Mouse (Mus musculus): ENCODE data around the gene Cdh3. TPM values are rescaled to one million over a fixed set of nuclear protein-coding genes. Genes with fewer than 3 reads are reported as not detected.

The Cdh3 gene
- total and polyA plus RNA-seq, 3 experiments: not detected

GRCm38 (mm10) chr8:106505328-106505965 is 5.2 kb upstream of the Cdh3 start:
- Histone ChIP-seq H3K36me3 (ENCODE audit: control insufficient read depth in 1 of 2, insufficient read depth in 2 of 2, low read length in 2 of 2) (no peaks in the 10 kb centered on the region), H3K27me3 (ENCODE audit: control insufficient read depth in 1 of 2, insufficient read depth in 2 of 2, low read length in 2 of 2) (no peaks in the 10 kb centered on the region), H3K9ac (ENCODE audit: control insufficient read depth, low read depth, low read length, poor library complexity, severe bottlenecking) (no peak overlapping the region), H3K4me1 (ENCODE audit: control insufficient read depth in 1 of 2, insufficient read depth in 2 of 2, low read length in 2 of 2) (no peaks in the 10 kb centered on the region), H3K79me2 (ENCODE audit: control insufficient read depth, insufficient read depth, low read length, poor library complexity) (no peaks in the 10 kb centered on the region), H3K9me3 (replicated peaks; ENCODE audit: insufficient read depth, low read length) (no peaks in the 10 kb centered on the region), H3K4me3 (ENCODE audit: control insufficient read depth in 1 of 2, insufficient read depth in 1 of 2, low read depth in 2 of 2, low read length in 2 of 2) (no peak overlapping the region), H3K27ac (ENCODE audit: control insufficient read depth, low read depth, low read length) (no peak overlapping the region)
- no peak for DNase-seq (ENCODE audit: low read depth, low spot score)
- TF ChIP-seq ZMIZ1 (IDR thresholded peaks at IDR 0.05; ENCODE audit: low read depth, low read length): no peak

GRCm38 (mm10) chr8:106506106-106506505 is 4.6 kb upstream of the Cdh3 start:
- no peak overlapping the region for H3K4me3 ChIP-seq (ENCODE audit: control insufficient read depth in 1 of 2, insufficient read depth in 1 of 2, low read depth in 2 of 2, low read length in 2 of 2)
- no peaks in the 10 kb centered on the region for H3K36me3 ChIP-seq (ENCODE audit: control insufficient read depth in 1 of 2, insufficient read depth in 2 of 2, low read length in 2 of 2)
- no peaks in the 10 kb centered on the region for H3K27me3 ChIP-seq (ENCODE audit: control insufficient read depth in 1 of 2, insufficient read depth in 2 of 2, low read length in 2 of 2)
- DNase-seq (ENCODE audit: low read depth, low spot score): no peak
- H3K9ac ChIP-seq (ENCODE audit: control insufficient read depth, low read depth, low read length, poor library complexity, severe bottlenecking): no peak overlapping the region
- no peak overlapping the region for H3K27ac ChIP-seq (ENCODE audit: control insufficient read depth, low read depth, low read length)
- H3K4me1 ChIP-seq (ENCODE audit: control insufficient read depth in 1 of 2, insufficient read depth in 2 of 2, low read length in 2 of 2): no peaks in the 10 kb centered on the region
- TF ChIP-seq SMC3 (IDR thresholded peaks at IDR 0.05; ENCODE audit: low read depth, low read length) (no peak), RCOR1 (IDR thresholded peaks at IDR 0.05; ENCODE audit: low read depth, low read length) (no peak), POLR2AphosphoS2 (IDR thresholded peaks at IDR 0.05; ENCODE audit: low read length) (no peak), RAD21 (IDR thresholded peaks at IDR 0.05; ENCODE audit: low read depth, low read length) (no peak), MYB (IDR thresholded peaks at IDR 0.05; ENCODE audit: low read depth, low read length) (no peak), NELFE (IDR thresholded peaks at IDR 0.05; ENCODE audit: low read depth, low read length) (no peak), GATA1 (IDR thresholded peaks at IDR 0.05; ENCODE audit: low read depth, low read length) (no peak), KAT2A (conservative IDR thresholded peaks at IDR 0.05; ENCODE audit: low read depth, low read length) (no peak), POLR2AphosphoS5 (IDR thresholded peaks at IDR 0.05; ENCODE audit: borderline replicate concordance, low read depth, low read length) (no peak), SIN3A (IDR thresholded peaks at IDR 0.05; ENCODE audit: low read length) (no peak), JUND (IDR thresholded peaks at IDR 0.05; ENCODE audit: low read depth, low read length) (no peak), UBTF (IDR thresholded peaks at IDR 0.05; ENCODE audit: borderline replicate concordance, insufficient read depth, low read depth, low read length) (no peak)
- H3K9me3 ChIP-seq (replicated peaks; ENCODE audit: insufficient read depth, low read length): no peaks in the 10 kb centered on the region
- no peaks in the 10 kb centered on the region for H3K79me2 ChIP-seq (ENCODE audit: control insufficient read depth, insufficient read depth, low read length, poor library complexity)

GRCm38 (mm10) chr8:106507761-106508331 is 2.8 kb upstream of the Cdh3 start:
- Histone ChIP-seq H3K9ac (ENCODE audit: control insufficient read depth, low read depth, low read length, poor library complexity, severe bottlenecking) (no peak overlapping the region), H3K27ac (ENCODE audit: control insufficient read depth, low read depth, low read length) (no peak overlapping the region), H3K4me1 (ENCODE audit: control insufficient read depth in 1 of 2, insufficient read depth in 2 of 2, low read length in 2 of 2) (no peaks in the 10 kb centered on the region), H3K79me2 (ENCODE audit: control insufficient read depth, insufficient read depth, low read length, poor library complexity) (no peaks in the 10 kb centered on the region), H3K27me3 (ENCODE audit: control insufficient read depth in 1 of 2, insufficient read depth in 2 of 2, low read length in 2 of 2) (no peaks in the 10 kb centered on the region; a peak in 1 of 4 replicates), H3K36me3 (ENCODE audit: control insufficient read depth in 1 of 2, insufficient read depth in 2 of 2, low read length in 2 of 2) (no peaks in the 10 kb centered on the region), H3K4me3 (ENCODE audit: control insufficient read depth in 1 of 2, insufficient read depth in 1 of 2, low read depth in 2 of 2, low read length in 2 of 2) (no peak overlapping the region), H3K9me3 (replicated peaks; ENCODE audit: insufficient read depth, low read length) (no peaks in the 10 kb centered on the region)
- DNase-seq (ENCODE audit: low read depth, low spot score): no peak
- no peak for TF ChIP-seq USF1 (IDR thresholded peaks at IDR 0.05; ENCODE audit: low read depth, low read length)
- TF ChIP-seq TAL1 (IDR thresholded peaks at IDR 0.05; ENCODE audit: low read length): no peak
- no peak for TF ChIP-seq POLR2AphosphoS5 (IDR thresholded peaks at IDR 0.05; ENCODE audit: borderline replicate concordance, low read depth, low read length)
- TF ChIP-seq E2F4 (IDR thresholded peaks at IDR 0.05; ENCODE audit: borderline replicate concordance, low read depth, low read length): no peak
- TF ChIP-seq TBP (IDR thresholded peaks at IDR 0.05; ENCODE audit: low read depth, low read length): no peak
- no peak for TF ChIP-seq GATA1 (IDR thresholded peaks at IDR 0.05; ENCODE audit: low read depth, low read length)
- no peak for TF ChIP-seq KAT2A (conservative IDR thresholded peaks at IDR 0.05; ENCODE audit: low read depth, low read length)
- TF ChIP-seq MAZ (IDR thresholded peaks at IDR 0.05; ENCODE audit: low read depth, low read length): no peak
- no peak for TF ChIP-seq ZC3H11A (IDR thresholded peaks at IDR 0.05; ENCODE audit: low read depth, low read length)
- no peak for TF ChIP-seq GABPA (IDR thresholded peaks at IDR 0.05; ENCODE audit: low read depth, low read length)
- TF ChIP-seq ZMIZ1 (IDR thresholded peaks at IDR 0.05; ENCODE audit: low read depth, low read length): no peak

All from MEL (cell line).